Mouse (Mus musculus) layer of hippocampus, postnatal 14 days (tissue): ENCODE measurements around the gene Kcnrg. TPM values are rescaled to one million over a fixed set of nuclear protein-coding genes. Genes with fewer than 3 reads are reported as not detected.

Source experiments
- DNase-seq, 2 experiments: peaks; one replicate each; pipeline ENCODE4 v3.0.0; 2021 to 2022; ENCODE audit warnings: low spot score in 2 of 2, mixed read lengths in 1 of 2
- microRNA-seq, 2 experiments: library from miRNA; unstranded; fragments of <30 nt; microRNA quantifications; one replicate each; pipeline ENCODE4 v1.2.0; 2021
- total RNA-seq, 2 experiments: library from RNA; stranded (reverse); gene quantifications; 2 replicates each; pipeline ENCODE4 v1.2.3; 2021

Gene Kcnrg
- total RNA-seq, 2 experiments from 2014 or later: 1.0 to 1.3 TPM

- DNase-seq: no peak
These were observed 35.4 kb downstream of the Kcnrg start for GRCm38 (mm10) chr14:61642668-61643067.

GRCm38 (mm10) chr14:61645547-61645946 is 38.3 kb downstream of the Kcnrg start:
- no peak for DNase-seq

GRCm38 (mm10) chr14:61647182-61647880 is 40.1 kb downstream of the Kcnrg start:
- peak; percentile 45 to 48 for DNase-seq

GRCm38 (mm10) chr14:61647881-61648684 is 40.8 kb downstream of the Kcnrg start:
- peak in 1 of 2 experiments; percentile 19 for DNase-seq

GRCm38 (mm10) chr14:61648685-61649504 is 41.6 kb downstream of the Kcnrg start:
- DNase-seq: peak; percentile 92 to 96

- peak; percentile 27 to 66 for DNase-seq
These were observed 43.2 kb downstream of the Kcnrg start for GRCm38 (mm10) chr14:61650291-61650960.

- DNase-seq: no peak
These were observed 49.2 kb downstream of the Kcnrg start for GRCm38 (mm10) chr14:61656469-61656868.

GRCm38 (mm10) chr14:61661496-61661895 is 54.2 kb downstream of the Kcnrg start:
- no peak for DNase-seq

GRCm38 (mm10) chr14:61662307-61662706 is 55.0 kb downstream of the Kcnrg start:
- no peak for DNase-seq

Small RNA genes within 50 kb of the gene (microRNA-seq; reads per million reads assigned to microRNA genes)
- gene Mir15a (529 to 663 reads per million in 2 experiments), gene Mir16-1 (318 to 515 reads per million in 2 experiments)

Other genes starting within 250 kb of the Kcnrg start
- gene Ebpl, start 247.0 kb upstream of the Kcnrg start, total RNA-seq: 1 to 10 TPM; 5.0 to 5.6 TPM
- 10 to 100 TPM; 68.1 to 70.1 TPM for gene Kpna3, start 167.6 kb upstream of the Kcnrg start, total RNA-seq
- 10 to 100 TPM; 37.4 to 39.4 TPM for gene Spryd7, start 50.6 kb upstream of the Kcnrg start, total RNA-seq
- gene Trim13, start 9.2 kb upstream of the Kcnrg start, total RNA-seq: 10 to 100 TPM; 12.4 to 14.0 TPM